Mouse (Mus musculus) ES-E14 (cell line): ENCODE results near the gene Cdh8.

Source experiments
- HCFC1 ChIP-seq: IDR thresholded peaks from 2 replicates; pipeline ENCODE4 v1.6.1; 2012; ENCODE audit warnings: low read length, inconsistent platforms, borderline replicate concordance; ENCODE audit not compliant: insufficient read depth
- ZC3H11A ChIP-seq: IDR thresholded peaks from 2 replicates; pipeline ENCODE4 v1.6.1; 2012; ENCODE audit warnings: low read depth, mild to moderate bottlenecking, inconsistent platforms, low read length, borderline replicate concordance
- ZNF384 ChIP-seq: IDR thresholded peaks from 2 replicates; pipeline ENCODE4 v1.6.1; 2012; ENCODE audit warnings: low read depth, low read length, inconsistent platforms

DNA sequence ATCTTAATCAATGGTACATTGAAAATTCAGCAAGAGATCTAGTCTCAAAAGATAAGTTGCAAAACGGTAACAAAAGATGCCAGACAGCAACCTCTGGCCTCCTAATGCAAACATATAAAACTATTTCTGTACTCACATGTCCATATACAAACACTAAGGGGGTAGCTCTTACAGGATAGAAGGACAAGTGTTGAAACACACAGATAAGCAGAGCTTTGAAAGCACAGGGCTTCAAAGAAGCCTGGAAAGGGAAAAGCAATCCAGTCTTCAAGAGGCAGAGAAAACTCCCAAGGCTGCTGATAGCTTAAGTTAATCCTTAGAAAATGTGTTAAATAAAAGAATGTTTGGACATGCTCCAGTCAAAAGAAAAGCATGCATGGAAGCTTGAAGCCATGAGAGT lies 77.0 kb downstream of the Cdh8 start:
- TF ChIP-seq HCFC1, result no peak
- no peak for TF ChIP-seq ZC3H11A
- no peak for TF ChIP-seq ZNF384
